Mouse (Mus musculus): Measurements from ENCODE around the gene Lyzl4. TPM values are rescaled to one million over a fixed set of nuclear protein-coding genes. Genes with fewer than 3 reads are reported as not detected.
A peak's percentile ranks its signal among the peaks of the same experiment; 100 is the strongest.

The Lyzl4 gene
- total and polyA plus RNA-seq, 3 experiments = not detected

GRCm38 (mm10) chr9:121659791-121660190 is 17.9 kb upstream of the Lyzl4 start:
- in situ Hi-C loops (cut with MboI; ENCODE audit: low pct_ligation_motif_present, low pct_unique_long_range_greater_than_20kb, low sequenced_read_pairs) = no loop called here
- no peak for TF ChIP-seq GABPA (IDR thresholded peaks at IDR 0.05; ENCODE audit: insufficient replicate concordance, low read depth, low read length)
- no peak for TF ChIP-seq TCF12 (IDR thresholded peaks at IDR 0.05; ENCODE audit: low read depth, low read length)
- TF ChIP-seq ZNF384 (IDR thresholded peaks at IDR 0.05; ENCODE audit: low read depth, low read length) = no peak
- no peak for TF ChIP-seq USF2 (conservative IDR thresholded peaks at IDR 0.05; ENCODE audit: low read depth, low read length)
- no peak for TF ChIP-seq MAX (IDR thresholded peaks at IDR 0.05; ENCODE audit: low read length)
- TF ChIP-seq MAFK (IDR thresholded peaks at IDR 0.05; ENCODE audit: insufficient replicate concordance, low read length) = no peak
- TF ChIP-seq BHLHE40 (IDR thresholded peaks at IDR 0.05; ENCODE audit: low read depth, low read length) = no peak
- no peak for TF ChIP-seq CHD1 (IDR thresholded peaks at IDR 0.05; ENCODE audit: low read depth, low read length)
- no peak for TF ChIP-seq ETS1 (conservative IDR thresholded peaks at IDR 0.05; ENCODE audit: low read depth, low read length)
- TF ChIP-seq POLR2A (IDR thresholded peaks at IDR 0.05; ENCODE audit: low read depth, low read length) = no peak
- TF ChIP-seq CTCF (conservative IDR thresholded peaks at IDR 0.05 in 1 of 2, IDR thresholded peaks at IDR 0.05 in 1 of 2; ENCODE audit: low read depth in 2 of 2, low read length in 2 of 2) = no peak
- no peak for TF ChIP-seq RAD21 (IDR thresholded peaks at IDR 0.05; ENCODE audit: low read depth, low read length)
- TF ChIP-seq PAX5 (IDR thresholded peaks at IDR 0.05; ENCODE audit: low read length) = no peak
- no peak for TF ChIP-seq MYC (IDR thresholded peaks at IDR 0.05; ENCODE audit: low read depth, low read length)
- no peak for TF ChIP-seq MEF2A (IDR thresholded peaks at IDR 0.05; ENCODE audit: borderline replicate concordance, low read depth, low read length)
- TF ChIP-seq ZC3H11A (IDR thresholded peaks at IDR 0.05; ENCODE audit: low read depth, low read length) = no peak
- TF ChIP-seq HCFC1 (IDR thresholded peaks at IDR 0.05; ENCODE audit: low read depth, low read length) = no peak
- TF ChIP-seq ELF1 (IDR thresholded peaks at IDR 0.05; ENCODE audit: low read depth, low read length) = no peak
- no peak for TF ChIP-seq USF1 (IDR thresholded peaks at IDR 0.05; ENCODE audit: low read depth, low read length)
- Histone ChIP-seq H3K27me3 (replicated peaks) (peaks cover 34% of the 10 kb centered on the region), H3K36me3 (replicated peaks in 1 of 2; ENCODE audit: control insufficient read depth in 1 of 2, insufficient read depth in 1 of 2, low read length in 1 of 2) (no peaks in the 10 kb centered on the region), H3K27ac (ENCODE audit: insufficient read depth, low read depth) (no peak overlapping the region), H3K79me2 (replicated peaks; ENCODE audit: control insufficient read depth, extremely low read depth, insufficient read depth, poor library complexity, severe bottlenecking) (no peaks in the 10 kb centered on the region), H3K4me3 (replicated peaks in 1 of 3; ENCODE audit: low read depth in 2 of 3, low read length in 2 of 3, poor library complexity in 1 of 3) (no peak overlapping the region), H3K4me1 (ENCODE audit: control insufficient read depth in 1 of 2, insufficient read depth in 2 of 2) (peaks cover 0 to 34% of the 10 kb centered on the region in 2 experiments; a peak in 2 of 4 replicates), H3K4me2 (ENCODE audit: insufficient read depth, low read depth, poor library complexity, severe bottlenecking) (peak overlapping the region; percentile 15; the same call in 1 of the 2 replicates), H3K9ac (ENCODE audit: insufficient read depth, low read depth) (no peak overlapping the region), H3K9me3 (replicated peaks; ENCODE audit: low read length) (no peaks in the 10 kb centered on the region)
- dilution Hi-C loops (cut with MboI; ENCODE audit: extremely low pct_ligation_motif_present, extremely low pct_unique_long_range_greater_than_20kb, low sequenced_read_pairs) = no loop called here
- DNase-seq (ENCODE audit: extremely low read depth) = no peak

GRCm38 (mm10) chr9:121658248-121658647 is 16.4 kb upstream of the Lyzl4 start:
- H3K4me1 ChIP-seq (ENCODE audit: control insufficient read depth in 1 of 2, insufficient read depth in 2 of 2) = peaks cover 0 to 47% of the 10 kb centered on the region in 2 experiments; a peak in 2 of 4 replicates
- peaks cover 20% of the 10 kb centered on the region for H3K27me3 ChIP-seq (replicated peaks)
- H3K4me3 ChIP-seq (replicated peaks in 1 of 3; ENCODE audit: low read depth in 2 of 3, low read length in 2 of 3, poor library complexity in 1 of 3) = no peak overlapping the region
- no peaks in the 10 kb centered on the region for H3K9me3 ChIP-seq (replicated peaks; ENCODE audit: low read length)
- no peaks in the 10 kb centered on the region for H3K79me2 ChIP-seq (replicated peaks; ENCODE audit: control insufficient read depth, extremely low read depth, insufficient read depth, poor library complexity, severe bottlenecking)
- no peaks in the 10 kb centered on the region for H3K36me3 ChIP-seq (replicated peaks in 1 of 2; ENCODE audit: control insufficient read depth in 1 of 2, insufficient read depth in 1 of 2, low read length in 1 of 2)
- in situ Hi-C loops (cut with MboI; ENCODE audit: low pct_ligation_motif_present, low pct_unique_long_range_greater_than_20kb, low sequenced_read_pairs) (no loop called here), dilution Hi-C loops (cut with MboI; ENCODE audit: extremely low pct_ligation_motif_present, extremely low pct_unique_long_range_greater_than_20kb, low sequenced_read_pairs) (no loop called here)
- H3K9ac ChIP-seq (ENCODE audit: insufficient read depth, low read depth) = no peak overlapping the region
- no peak for DNase-seq (ENCODE audit: extremely low read depth)
- no peak for TF ChIP-seq MAX (IDR thresholded peaks at IDR 0.05; ENCODE audit: low read length)
- TF ChIP-seq USF1 (IDR thresholded peaks at IDR 0.05; ENCODE audit: low read depth, low read length) = no peak
- TF ChIP-seq JUN (IDR thresholded peaks at IDR 0.05; ENCODE audit: insufficient read depth, low read depth, low read length) = no peak
- no peak for TF ChIP-seq USF2 (conservative IDR thresholded peaks at IDR 0.05; ENCODE audit: low read depth, low read length)
- TF ChIP-seq ZC3H11A (IDR thresholded peaks at IDR 0.05; ENCODE audit: low read depth, low read length) = no peak
- no peak for TF ChIP-seq JUND (conservative IDR thresholded peaks at IDR 0.05; ENCODE audit: low read depth, low read length)
- no peak for TF ChIP-seq NELFE (IDR thresholded peaks at IDR 0.05; ENCODE audit: low read depth, low read length)
- TF ChIP-seq RAD21 (IDR thresholded peaks at IDR 0.05; ENCODE audit: low read depth, low read length) = no peak
- no peak for TF ChIP-seq ZMIZ1 (IDR thresholded peaks at IDR 0.05; ENCODE audit: low read depth, low read length)
- no peak for TF ChIP-seq HCFC1 (IDR thresholded peaks at IDR 0.05; ENCODE audit: low read depth, low read length)
- TF ChIP-seq EP300 (IDR thresholded peaks at IDR 0.05; ENCODE audit: low read length) = no peak
- TF ChIP-seq PAX5 (IDR thresholded peaks at IDR 0.05; ENCODE audit: low read length) = no peak
- no peak for TF ChIP-seq ETS1 (conservative IDR thresholded peaks at IDR 0.05; ENCODE audit: low read depth, low read length)
- TF ChIP-seq ELF1 (IDR thresholded peaks at IDR 0.05; ENCODE audit: low read depth, low read length) = no peak
- TF ChIP-seq E2F4 (IDR thresholded peaks at IDR 0.05; ENCODE audit: insufficient replicate concordance, low read depth, low read length) = no peak
- no peak for TF ChIP-seq MAZ (IDR thresholded peaks at IDR 0.05; ENCODE audit: low read depth, low read length)
- TF ChIP-seq MYC (IDR thresholded peaks at IDR 0.05; ENCODE audit: low read depth, low read length) = no peak
- TF ChIP-seq RCOR1 (conservative IDR thresholded peaks at IDR 0.05; ENCODE audit: low read depth, low read length) = no peak
- no peak for TF ChIP-seq CHD2 (IDR thresholded peaks at IDR 0.05; ENCODE audit: low read length)
- no peak for TF ChIP-seq IRF4 (IDR thresholded peaks at IDR 0.05; ENCODE audit: low read depth, low read length)
- no peak overlapping the region for H3K27ac ChIP-seq (ENCODE audit: insufficient read depth, low read depth)
- H3K4me2 ChIP-seq (ENCODE audit: insufficient read depth, low read depth, poor library complexity, severe bottlenecking) = no peak overlapping the region
